Mouse (Mus musculus) kidney, postnatal 0 days (tissue): ENCODE data around the gene Pomp. TPM values are rescaled to one million over a fixed set of nuclear protein-coding genes. Genes with fewer than 3 reads are reported as not detected.

Source experiments
- ATAC-seq: fragments of 200-750 bp; cut with Nextera tagmentation; replicated peaks from 2 replicates; pipeline ENCODE4 v1.8.0; 2017; ENCODE audit warnings: low read depth, moderate number of reproducible peaks, moderate TSS enrichment, moderate library complexity; ENCODE audit not compliant: low FRiP score
- DNase-seq: peaks from one replicate; pipeline ENCODE4 v3.0.0-alpha.2; 2016; ENCODE audit warnings: low spot score
- H3K27ac ChIP-seq: fragments of 300-500 bp; sonication (generic); 2 replicates; pipeline ENCODE4 v1.5.1; 2014; ENCODE audit warnings: mild to moderate bottlenecking
- H3K27me3 ChIP-seq: fragments of 300-500 bp; sonication (generic); 2 replicates; pipeline ENCODE4 v1.6.1; 2014; ENCODE audit warnings: low read length, mixed read lengths; ENCODE audit not compliant: insufficient read depth
- H3K36me3 ChIP-seq: fragments of 300-500 bp; sonication (generic); 2 replicates; pipeline ENCODE4 v1.6.1; 2014; ENCODE audit warnings: low read length, mixed read lengths; ENCODE audit not compliant: insufficient read depth
- H3K4me1 ChIP-seq: fragments of 300-500 bp; sonication (generic); replicated peaks from 2 replicates; pipeline ENCODE4 v1.6.1; 2014; ENCODE audit warnings: antibody characterized with exemption, low read length, mixed read lengths; ENCODE audit not compliant: insufficient read depth
- H3K4me2 ChIP-seq: fragments of 300-500 bp; sonication (generic); 2 replicates; pipeline ENCODE4 v1.6.1; 2014; ENCODE audit warnings: mild to moderate bottlenecking, low read length, moderate library complexity, mixed read lengths
- H3K4me3 ChIP-seq: fragments of 300-500 bp; sonication (generic); replicated peaks from 2 replicates; pipeline ENCODE4 v1.5.1; 2014; ENCODE audit warnings: low read depth, low read length
- H3K9ac ChIP-seq: fragments of 300-500 bp; sonication (generic); 2 replicates; pipeline ENCODE4 v1.6.1; 2014; ENCODE audit warnings: low read depth, low read length
- H3K9me3 ChIP-seq: fragments of 300-500 bp; sonication (generic); replicated peaks from 2 replicates; pipeline ENCODE4 v1.6.1; 2016; ENCODE audit warnings: low read length, inconsistent platforms, mixed read lengths
- CTCF ChIP-seq: IDR thresholded peaks from 2 replicates; pipeline ENCODE4 v1.5.1; 2016; ENCODE audit warnings: antibody characterized with exemption, low read depth, mild to moderate bottlenecking, moderate library complexity
- WGBS: fragments of 180-500 bp; shearing (Covaris S2); extraction: QIAGEN DNeasy Blood & Tissue Kit; methylation state at CpG from one replicate; pipeline ENCODE4 v1.1.7; 2014; 5-methylcytosine and 5-hydroxymethylcytosine counted together
- polyA plus RNA-seq: library from polyadenylated mRNA; unstranded; fragments of >200 nt; fragmentation: Nextera tagmentation; extraction: Ambion mirVana; gene quantifications from 2 replicates; pipeline ENCODE4 v1.2.1, GENCODE M21; 2015

The Pomp gene
- polyA plus RNA-seq, 1 experiment from 2014 or later, result 525 TPM

DNA sequence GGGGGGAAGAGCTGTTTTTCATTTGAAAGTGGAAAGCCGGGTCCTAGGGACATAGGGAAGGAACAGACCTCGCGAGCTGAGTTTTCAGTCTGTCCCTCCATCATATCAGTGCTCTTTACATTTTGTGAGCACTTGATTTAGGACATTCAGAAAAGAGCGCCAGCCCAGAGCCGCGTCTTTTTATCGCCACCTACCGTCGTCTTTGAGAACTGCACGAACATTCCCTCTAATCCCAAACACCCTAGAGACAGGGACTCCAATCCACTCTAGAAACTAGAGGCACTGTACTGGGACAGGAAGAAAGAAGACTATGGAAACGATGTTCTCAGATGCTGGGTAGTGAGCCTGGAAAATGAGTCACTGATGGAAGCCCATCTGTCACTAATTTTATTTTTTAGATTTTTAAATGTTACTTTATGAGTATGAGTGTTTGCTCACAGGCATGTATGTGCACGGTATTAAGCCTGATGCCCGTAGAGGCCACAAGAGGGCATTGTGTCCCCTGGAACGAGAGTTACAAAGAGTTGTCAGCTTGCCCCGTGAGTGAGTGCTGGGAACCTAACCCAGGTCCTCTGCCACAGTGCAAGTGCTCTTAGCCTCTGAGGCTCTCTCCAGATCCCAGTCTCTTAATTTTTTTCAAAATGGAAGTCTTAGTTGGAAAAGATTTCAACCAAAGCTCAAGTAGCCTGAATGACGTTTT, 11.9 kb upstream of the Pomp start:
- Histone ChIP-seq H3K27me3 (no peaks in the 10 kb centered on the region), H3K4me2 (no peak overlapping the region), H3K27ac (no peak overlapping the region), H3K4me1 (0 out of 2 replicates have a peak, but pooled peaks cover 4% of the 10 kb centered on the region), H3K4me3 (no peak overlapping the region), H3K9me3 (no peaks in the 10 kb centered on the region), H3K36me3 (no peaks in the 10 kb centered on the region), H3K9ac (no peak overlapping the region)
- peak; percentile 93 for TF ChIP-seq CTCF
- ATAC-seq (no peak), DNase-seq (peak; percentile 81)
- WGBS, result 25% methylated on average over 16 of the region's 16 CpGs

DNA sequence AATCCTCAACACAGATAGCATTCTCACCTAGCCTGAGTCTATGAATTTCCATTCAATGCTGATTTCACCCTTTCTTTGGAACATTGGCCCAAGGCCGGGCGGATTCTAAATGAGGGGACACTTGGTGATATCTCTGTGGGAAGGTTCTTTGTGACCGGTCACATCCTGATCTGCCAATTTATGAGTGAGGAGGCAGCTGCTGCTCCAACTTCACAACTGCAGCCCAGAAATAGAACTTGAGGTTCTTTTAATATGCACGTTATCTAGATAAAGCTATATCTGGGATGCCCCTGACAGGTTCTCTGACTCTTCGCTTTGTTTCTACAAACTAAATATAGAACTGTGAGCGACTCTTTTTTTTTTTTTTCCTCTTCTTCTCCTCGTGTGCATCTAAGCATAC, 10.1 kb upstream of the Pomp start:
- DNase-seq (peak; percentile 15), ATAC-seq (no peak)
- TF ChIP-seq CTCF, result no peak
- Histone ChIP-seq H3K36me3 (no peaks in the 10 kb centered on the region), H3K4me3 (no peak overlapping the region), H3K4me1 (0 out of 2 replicates have a peak, but pooled peaks cover 4% of the 10 kb centered on the region), H3K4me2 (no peak overlapping the region), H3K9ac (no peak overlapping the region), H3K27me3 (no peaks in the 10 kb centered on the region), H3K9me3 (no peaks in the 10 kb centered on the region), H3K27ac (no peak overlapping the region)
- 58% methylated on average over 7 of the region's 7 CpGs for WGBS

GRCm38 (mm10) chr5:147860076-147860448, 199 bp upstream of the Pomp start:
- under 1% methylated on average over 18 of the region's 18 CpGs for WGBS
- Histone ChIP-seq H3K9me3 (no peaks in the 10 kb centered on the region), H3K27ac (peak overlapping the region; percentile 89), H3K4me1 (peaks cover 6% of the 10 kb centered on the region; the same call in 1 of the 2 replicates), H3K9ac (peak overlapping the region; percentile 80), H3K27me3 (no peaks in the 10 kb centered on the region), H3K36me3 (peaks cover 22% of the 10 kb centered on the region; the same call in 1 of the 2 replicates), H3K4me2 (peak overlapping the region; percentile 73), H3K4me3 (peak overlapping the region; percentile 80)
- no peak for TF ChIP-seq CTCF
- ATAC-seq (no peak), DNase-seq (peak; percentile 42)

GRCm38 (mm10) chr5:147868674-147869073, 8.4 kb downstream of the Pomp start:
- Histone ChIP-seq H3K27me3 (no peaks in the 10 kb centered on the region), H3K9ac (no peak overlapping the region), H3K9me3 (no peaks in the 10 kb centered on the region), H3K4me1 (no peaks in the 10 kb centered on the region), H3K4me2 (no peak overlapping the region), H3K36me3 (peaks cover 63% of the 10 kb centered on the region), H3K27ac (no peak overlapping the region), H3K4me3 (no peak overlapping the region)
- TF ChIP-seq CTCF, result peak; percentile 45; the same call in 1 of the 2 replicates
- 93% methylated on average over 4 of the region's 4 CpGs for WGBS
- ATAC-seq, result no peak
- no peak for DNase-seq

GRCm38 (mm10) chr5:147869568-147869967, 9.3 kb downstream of the Pomp start:
- ATAC-seq, result no peak
- Histone ChIP-seq H3K4me2 (no peak overlapping the region), H3K4me3 (no peak overlapping the region), H3K9ac (no peak overlapping the region), H3K4me1 (no peaks in the 10 kb centered on the region), H3K27ac (no peak overlapping the region), H3K9me3 (no peaks in the 10 kb centered on the region), H3K36me3 (peaks cover 63% of the 10 kb centered on the region), H3K27me3 (no peaks in the 10 kb centered on the region)
- peak; percentile 10; the same call in 1 of the 2 replicates for TF ChIP-seq CTCF
- whole genome bisulfite sequencing, result 78% methylated on average over 6 of the region's 6 CpGs
- DNase-seq, result no peak

- TF ChIP-seq CTCF, result no peak
- 0 out of 2 replicates have a peak, but pooled peaks have one; percentile 36 for ATAC-seq
- H3K27me3 ChIP-seq, result no peaks in the 10 kb centered on the region
- H3K4me2 ChIP-seq, result no peak overlapping the region
- H3K9me3 ChIP-seq, result no peaks in the 10 kb centered on the region
- no peak overlapping the region for H3K9ac ChIP-seq
- DNase-seq, result peak; percentile 29
- no peaks in the 10 kb centered on the region for H3K4me1 ChIP-seq
- H3K27ac ChIP-seq, result no peak overlapping the region
- WGBS, result 43% methylated on average over 1 of the region's 1 CpGs
- peaks cover 66% of the 10 kb centered on the region for H3K36me3 ChIP-seq
- H3K4me3 ChIP-seq, result no peak overlapping the region
Observed at GRCm38 (mm10) chr5:147870296-147870695, 10.0 kb downstream of the Pomp start.
